Mouse (Mus musculus): ENCODE data around the gene Palm. TPM values are rescaled to one million over a fixed set of nuclear protein-coding genes. Genes with fewer than 3 reads are reported as not detected.

Gene Palm
- total RNA-seq, 2 experiments from 2014 or later, result 430 to 432 TPM

- intact Hi-C loops (cut with DNase I), result loop anchor here (2.0 kb wide), 1 partner anchor 45 kb away; no protein-coding TSS in a partner anchor
- DNase-seq (ENCODE audit: extremely low spot score in 1 of 2, low spot score in 2 of 2), result peak; percentile 96 to 97
Observed at GRCm38 (mm10) chr10:79767372-79768244, 25.8 kb upstream of the Palm start.

- DNase-seq (ENCODE audit: extremely low spot score in 1 of 2, low spot score in 2 of 2), result peak; percentile 57 to 73
- intact Hi-C loops (cut with DNase I), result loop anchor here (2.0 kb wide), 1 partner anchor 44 kb away; no protein-coding TSS in a partner anchor
Observed at GRCm38 (mm10) chr10:79768400-79768799, 25.0 kb upstream of the Palm start.

GRCm38 (mm10) chr10:79769329-79769728, 24.0 kb upstream of the Palm start:
- intact Hi-C loops (cut with DNase I), result loop anchor here (2.0 kb wide), 1 partner anchor 43 kb away; no protein-coding TSS in a partner anchor
- DNase-seq (ENCODE audit: extremely low spot score in 1 of 2, low spot score in 2 of 2), result no peak

GRCm38 (mm10) chr10:79772320-79772719, 21.1 kb upstream of the Palm start:
- intact Hi-C loops (cut with DNase I), result no loop called here
- DNase-seq (ENCODE audit: extremely low spot score in 1 of 2, low spot score in 2 of 2), result no peak

- intact Hi-C loops (cut with DNase I), result no loop called here
- no peak for DNase-seq (ENCODE audit: extremely low spot score in 1 of 2, low spot score in 2 of 2)
Observed at GRCm38 (mm10) chr10:79773208-79773607, 20.2 kb upstream of the Palm start.

- DNase-seq (ENCODE audit: extremely low spot score in 1 of 2, low spot score in 2 of 2), result no peak
- intact Hi-C loops (cut with DNase I), result no loop called here
Observed at GRCm38 (mm10) chr10:79774486-79775279, 18.7 kb upstream of the Palm start.

GRCm38 (mm10) chr10:79777103-79777531, 16.3 kb upstream of the Palm start, which contains the start of gene Fstl3:
Gene Fstl3, plus strand, starts transcription at chr10:79777272.
- intact Hi-C loops (cut with DNase I), result no loop called here

GRCm38 (mm10) chr10:79778006-79778405, 15.4 kb upstream of the Palm start:
- peak in 1 of 2 experiments; percentile 73 for DNase-seq (ENCODE audit: extremely low spot score in 1 of 2, low spot score in 2 of 2)
- intact Hi-C loops (cut with DNase I), result no loop called here

More at GRCm38 (mm10) chr10:79777103-79777531, 16.3 kb upstream of the Palm start, which contains the start of gene Fstl3:
- DNase-seq (ENCODE audit: extremely low spot score in 1 of 2, low spot score in 2 of 2), result no peak

- intact Hi-C loops (cut with DNase I), result no loop called here
- no peak for DNase-seq (ENCODE audit: extremely low spot score in 1 of 2, low spot score in 2 of 2)
Observed at GRCm38 (mm10) chr10:79779193-79779592, 14.2 kb upstream of the Palm start.

- DNase-seq (ENCODE audit: extremely low spot score in 1 of 2, low spot score in 2 of 2), result peak; percentile 94 to 96
- intact Hi-C loops (cut with DNase I), result no loop called here
Observed at GRCm38 (mm10) chr10:79779784-79780663, 13.3 kb upstream of the Palm start.

GRCm38 (mm10) chr10:79780664-79781015, 12.7 kb upstream of the Palm start:
- intact Hi-C loops (cut with DNase I), result no loop called here
- DNase-seq (ENCODE audit: extremely low spot score in 1 of 2, low spot score in 2 of 2), result peak; percentile 62 to 77

GRCm38 (mm10) chr10:79781139-79781538, 12.2 kb upstream of the Palm start:
- no peak for DNase-seq (ENCODE audit: extremely low spot score in 1 of 2, low spot score in 2 of 2)
- intact Hi-C loops (cut with DNase I), result no loop called here

GRCm38 (mm10) chr10:79781956-79782355, 11.4 kb upstream of the Palm start:
- intact Hi-C loops (cut with DNase I), result no loop called here
- DNase-seq (ENCODE audit: extremely low spot score in 1 of 2, low spot score in 2 of 2), result no peak

- intact Hi-C loops (cut with DNase I), result no loop called here
- DNase-seq (ENCODE audit: extremely low spot score in 1 of 2, low spot score in 2 of 2), result no peak
Observed at GRCm38 (mm10) chr10:79783050-79783449, 10.3 kb upstream of the Palm start.

- no peak for DNase-seq (ENCODE audit: extremely low spot score in 1 of 2, low spot score in 2 of 2)
- intact Hi-C loops (cut with DNase I), result no loop called here
Observed at GRCm38 (mm10) chr10:79783920-79784800, 9.2 kb upstream of the Palm start.

- intact Hi-C loops (cut with DNase I), result no loop called here
- peak; percentile 52 to 73 for DNase-seq (ENCODE audit: extremely low spot score in 1 of 2, low spot score in 2 of 2)
Observed at GRCm38 (mm10) chr10:79788386-79789158, 4.8 kb upstream of the Palm start.

- intact Hi-C loops (cut with DNase I), result no loop called here
- no peak for DNase-seq (ENCODE audit: extremely low spot score in 1 of 2, low spot score in 2 of 2)
Observed at GRCm38 (mm10) chr10:79789581-79789980, 3.8 kb upstream of the Palm start.
